Mouse (Mus musculus) right cerebral cortex, postnatal 14 days (tissue): ENCODE results near the gene Bace1.

ENCODE experiments used
- DNase-seq: peaks from one replicate; pipeline ENCODE4 v3.0.0; 2022

Bace1 gene

DNA sequence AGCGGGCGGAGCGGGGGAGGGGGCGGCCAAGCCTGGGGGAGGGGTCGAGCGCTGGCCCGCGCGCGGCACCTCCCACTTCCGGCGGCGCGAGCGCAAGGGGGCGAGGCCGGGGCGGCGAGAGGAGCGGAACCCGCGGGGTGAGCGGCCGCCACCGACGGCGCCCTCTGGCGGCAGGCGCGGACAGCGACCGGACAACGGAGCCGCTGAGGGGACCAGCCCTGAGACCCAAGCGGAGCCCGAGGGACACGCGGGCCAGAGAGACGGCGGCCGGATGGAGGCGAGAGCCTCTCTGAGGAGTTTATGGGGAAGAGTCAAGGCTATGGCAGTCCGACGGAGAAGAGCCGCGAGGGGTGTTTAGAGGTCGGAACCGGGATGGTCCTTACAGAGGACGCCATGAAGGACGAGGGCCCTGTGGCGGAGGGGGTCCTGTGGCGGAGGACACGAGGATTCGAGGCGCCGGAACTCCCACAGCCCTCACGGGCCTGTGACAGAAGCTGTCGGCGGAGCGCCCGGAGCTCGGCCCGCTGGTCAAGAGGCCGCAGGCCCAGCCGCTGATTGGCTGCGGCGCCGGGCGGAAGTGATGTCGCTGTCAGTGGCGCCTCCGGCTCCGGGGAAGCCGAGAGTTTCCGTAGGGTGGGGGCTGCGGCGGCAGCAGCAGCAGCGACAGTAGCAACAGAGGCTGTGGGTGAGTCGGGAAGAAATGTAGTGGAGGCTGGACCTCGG is 68.1 kb downstream of the Bace1 start, which contains the start of the genes Pcsk7 and Rnf214:
Pcsk7 (plus strand) TSS at position 143 of the 723 bp plus-strand sequence.
Rnf214 (minus strand) TSS at position 557 of the 723 bp plus-strand sequence.
- DNase-seq: peak; percentile 90

DNA sequence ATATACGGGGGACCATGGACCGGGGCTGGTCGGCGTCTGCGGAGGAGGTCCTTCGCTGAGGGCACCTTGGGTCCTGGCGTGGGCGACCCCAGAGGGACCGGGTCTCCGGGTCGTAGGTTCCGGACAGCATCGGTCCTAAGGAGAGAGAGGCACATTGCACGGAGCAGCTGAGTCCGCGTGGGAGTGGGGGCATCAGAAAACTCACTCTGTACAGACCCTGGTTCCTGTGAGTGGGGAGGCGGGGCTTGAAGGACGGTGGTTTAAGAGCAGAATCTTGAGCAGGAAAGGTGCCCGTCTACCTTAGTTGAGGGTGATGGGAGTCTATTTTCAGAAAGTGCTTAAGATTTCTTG is 68.7 kb downstream of the Bace1 start:
- no peak for DNase-seq

DNA sequence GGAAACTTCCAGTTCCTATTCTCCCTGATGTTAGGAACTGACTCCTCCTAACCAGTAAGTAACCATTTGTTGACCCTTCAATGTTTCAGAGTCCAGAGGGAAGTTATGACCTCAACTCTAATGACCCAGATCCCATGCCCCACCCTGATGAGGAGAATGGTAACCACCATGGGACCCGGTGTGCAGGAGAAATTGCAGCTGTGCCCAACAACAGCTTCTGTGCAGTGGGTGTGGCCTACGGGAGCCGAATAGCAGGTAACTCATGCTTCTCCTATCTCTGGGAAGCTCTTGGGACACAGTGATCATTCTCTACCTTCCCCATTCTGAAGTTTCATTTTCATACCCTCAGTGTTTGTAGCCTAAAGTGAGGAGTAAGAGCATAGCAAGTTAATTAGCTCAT is 72.6 kb downstream of the Bace1 start:
- DNase-seq: no peak

DNA sequence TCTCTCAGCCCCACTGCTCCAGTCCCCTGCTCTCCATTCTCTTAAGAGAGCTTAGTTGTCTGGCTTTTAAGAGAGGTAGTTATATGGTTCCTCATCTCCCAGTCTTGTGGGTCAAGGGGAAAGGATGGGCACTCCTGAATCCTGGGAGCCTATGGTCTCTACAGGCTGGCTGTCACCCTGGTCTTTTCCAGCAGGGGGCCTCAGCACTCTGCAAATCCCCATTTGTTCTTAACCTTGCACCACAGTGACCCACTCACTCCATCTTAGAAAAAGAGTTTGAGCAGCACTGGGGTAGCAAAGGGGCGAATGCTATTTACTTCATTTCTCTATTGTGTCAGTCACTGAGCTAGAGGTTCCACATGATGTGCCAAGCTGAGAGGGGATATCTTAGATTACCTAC is 73.3 kb downstream of the Bace1 start:
- peak; percentile 50 for DNase-seq
